Mouse (Mus musculus) midbrain, embryonic 16.5 days (tissue): ENCODE results near the gene Cux1. TPM values are rescaled to one million over a fixed set of nuclear protein-coding genes. Genes with fewer than 3 reads are reported as not detected.

ENCODE experiments used
- ATAC-seq: fragments of 200-750 bp; cut with Nextera tagmentation; 2 replicates; pipeline ENCODE4 v1.8.0; 2017; ENCODE audit warnings: moderate TSS enrichment
- H3K27ac ChIP-seq: fragments of 300-500 bp; sonication (generic); 2 replicates; pipeline ENCODE4 v1.5.1; 2014; ENCODE audit warnings: mild to moderate bottlenecking, low read length, mixed read lengths
- H3K27me3 ChIP-seq: fragments of 300-500 bp; sonication (generic); 2 replicates; pipeline ENCODE4 v1.6.1; 2014; ENCODE audit warnings: low read depth, low read length, mixed read lengths; ENCODE audit not compliant: control insufficient read depth, insufficient read depth
- H3K36me3 ChIP-seq: fragments of 300-500 bp; sonication (generic); 2 replicates; pipeline ENCODE4 v1.6.1; 2014; ENCODE audit warnings: mild to moderate bottlenecking, low read length, moderate library complexity, mixed read lengths; ENCODE audit not compliant: control insufficient read depth, insufficient read depth
- H3K4me1 ChIP-seq: fragments of 300-500 bp; sonication (generic); 2 replicates; pipeline ENCODE4 v1.6.1; 2014; ENCODE audit warnings: mild to moderate bottlenecking, low read length, mixed read lengths; ENCODE audit not compliant: control insufficient read depth, insufficient read depth
- H3K4me2 ChIP-seq: fragments of 300-500 bp; sonication (generic); 2 replicates; pipeline ENCODE4 v1.6.1; 2014; ENCODE audit warnings: mild to moderate bottlenecking, low read length, mixed read lengths
- H3K4me3 ChIP-seq: fragments of 300-500 bp; sonication (generic); 2 replicates; pipeline ENCODE4 v1.5.1; 2014; ENCODE audit warnings: low read depth, mild to moderate bottlenecking, low read length, moderate library complexity, mixed read lengths
- H3K9ac ChIP-seq: fragments of 300-500 bp; sonication (generic); 2 replicates; pipeline ENCODE4 v1.6.1; 2014; ENCODE audit warnings: low read depth, low read length, mixed read lengths
- H3K9me3 ChIP-seq: fragments of 300-500 bp; sonication (generic); replicated peaks from 2 replicates; pipeline ENCODE4 v1.6.1; 2014; ENCODE audit warnings: mild to moderate bottlenecking, low read length, mixed read lengths; ENCODE audit not compliant: control insufficient read depth, poor library complexity, severe bottlenecking
- WGBS: fragments of 180-500 bp; shearing (Covaris S2); extraction: QIAGEN DNeasy Blood & Tissue Kit; methylation state at CpG from one replicate; pipeline ENCODE4 v1.1.7; 2014; 5-methylcytosine and 5-hydroxymethylcytosine counted together
- polyA plus RNA-seq: library from polyadenylated mRNA; unstranded; fragments of >200 nt; fragmentation: Nextera tagmentation; extraction: Ambion mirVana; gene quantifications from 2 replicates; pipeline ENCODE4 v1.2.1, GENCODE M21; 2015

The Cux1 gene
- polyA plus RNA-seq, 1 experiment from 2014 or later: 109 TPM

DNA sequence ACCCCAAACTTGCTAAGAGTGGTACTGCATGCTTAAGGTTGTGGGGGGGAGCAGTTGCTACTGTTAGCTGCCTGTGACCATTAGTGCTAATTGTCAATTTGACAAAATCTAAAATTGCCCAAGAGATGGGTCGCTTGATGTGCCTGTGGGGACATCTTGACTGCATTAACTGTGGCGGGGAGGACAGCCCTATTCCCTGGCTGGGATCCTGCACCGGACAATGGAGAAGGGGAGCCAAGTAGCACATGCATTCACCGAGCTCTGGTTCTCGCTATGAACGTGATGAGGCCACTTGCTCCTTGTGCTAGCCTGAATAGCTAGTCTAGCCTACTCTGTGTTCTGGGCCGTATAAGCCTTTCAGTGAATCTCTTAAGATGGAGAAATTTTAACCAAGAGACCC lies 72.4 kb downstream of the Cux1 start:
- no peak for ATAC-seq
- H3K27me3 ChIP-seq: no peaks in the 10 kb centered on the region
- peaks cover 1% of the 10 kb centered on the region for H3K4me1 ChIP-seq
- WGBS: 74% methylated on average over 7 of the region's 7 CpGs
- H3K27ac ChIP-seq: no peak overlapping the region
- H3K4me2 ChIP-seq: no peak overlapping the region
- no peaks in the 10 kb centered on the region for H3K9me3 ChIP-seq
- no peaks in the 10 kb centered on the region for H3K36me3 ChIP-seq
- no peak overlapping the region for H3K9ac ChIP-seq
- H3K4me3 ChIP-seq: no peak overlapping the region

DNA sequence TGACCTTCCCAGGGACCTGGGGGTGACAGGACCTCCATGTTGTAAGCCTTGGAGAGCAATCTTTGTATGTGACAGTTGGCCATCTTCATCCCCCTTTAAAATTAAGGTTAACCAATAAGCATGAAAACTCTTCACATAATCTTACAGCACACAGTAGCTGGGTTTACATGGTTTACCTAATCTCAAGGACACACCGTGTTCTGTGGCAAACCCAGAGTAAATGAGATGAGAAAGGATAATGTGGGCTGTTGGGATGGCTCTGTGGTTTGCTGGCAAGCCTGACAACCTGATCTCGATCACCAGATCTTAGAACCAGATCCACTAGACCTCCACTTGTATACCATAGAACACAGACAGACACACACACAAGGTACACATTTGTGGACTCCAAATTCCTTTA lies 73.0 kb downstream of the Cux1 start:
- no peak overlapping the region for H3K4me3 ChIP-seq
- no peak overlapping the region for H3K4me2 ChIP-seq
- H3K9ac ChIP-seq: no peak overlapping the region
- no peaks in the 10 kb centered on the region for H3K36me3 ChIP-seq
- no peak overlapping the region for H3K27ac ChIP-seq
- H3K27me3 ChIP-seq: no peaks in the 10 kb centered on the region
- no peaks in the 10 kb centered on the region; the same call in 1 of the 2 replicates for H3K4me1 ChIP-seq
- H3K9me3 ChIP-seq: no peaks in the 10 kb centered on the region
- 90% methylated on average over 2 of the region's 2 CpGs for whole genome bisulfite sequencing
- no peak for ATAC-seq

DNA sequence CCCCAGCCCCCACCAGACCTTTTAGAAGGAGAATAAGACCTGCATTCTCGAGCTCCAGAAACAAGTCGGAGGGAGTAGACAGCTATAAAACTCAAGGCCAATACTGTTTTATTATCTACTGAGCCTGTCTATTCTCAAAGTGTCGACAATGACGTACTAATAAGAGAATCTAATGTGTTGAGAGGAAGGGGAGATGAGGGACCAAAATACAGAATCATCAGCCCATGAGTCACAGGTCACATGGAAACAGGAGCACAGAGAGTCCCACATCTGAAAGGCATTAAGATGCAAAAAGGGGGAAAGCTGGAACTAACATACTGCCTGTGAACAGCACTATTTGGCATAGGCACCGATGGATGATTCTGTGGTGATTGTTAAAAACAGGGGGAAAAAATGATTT lies 77.8 kb downstream of the Cux1 start:
- WGBS: 84% methylated on average over 5 of the region's 5 CpGs
- Histone ChIP-seq H3K4me3 (no peak overlapping the region), H3K36me3 (no peaks in the 10 kb centered on the region)

DNA sequence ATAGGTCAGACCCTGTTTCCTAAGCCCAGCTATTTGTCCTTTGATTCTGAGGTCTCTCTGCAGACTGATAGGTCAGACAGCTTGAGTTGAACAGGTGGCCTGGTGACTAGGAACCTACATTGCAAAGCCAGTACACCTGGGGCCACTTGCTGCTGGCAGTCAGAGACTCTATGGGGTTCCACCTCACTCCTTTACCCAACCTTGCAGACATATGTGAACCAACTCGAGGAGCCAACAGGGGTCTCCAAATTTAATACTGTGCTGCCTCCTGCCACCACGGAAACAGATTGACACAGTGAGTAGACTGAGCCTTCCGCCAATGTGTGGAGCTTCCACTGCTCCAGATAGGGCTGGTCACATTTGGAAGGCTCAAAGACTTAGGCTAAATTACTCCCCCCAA lies 78.6 kb downstream of the Cux1 start:
- Histone ChIP-seq H3K27ac (no peak overlapping the region), H3K4me1 (peaks cover 4% of the 10 kb centered on the region), H3K4me3 (no peak overlapping the region), H3K36me3 (0 out of 2 replicates have a peak, but pooled peaks cover 2% of the 10 kb centered on the region), H3K27me3 (no peaks in the 10 kb centered on the region), H3K9ac (no peak overlapping the region), H3K9me3 (no peaks in the 10 kb centered on the region), H3K4me2 (no peak overlapping the region)
- no peak for ATAC-seq
- WGBS: 83% methylated on average over 3 of the region's 3 CpGs

More for the DNA sequence above, 77.8 kb downstream of the Cux1 start:
- H3K27me3 ChIP-seq: no peaks in the 10 kb centered on the region
- H3K9ac ChIP-seq: no peak overlapping the region
- H3K4me2 ChIP-seq: no peak overlapping the region
- no peak for ATAC-seq
- peaks cover 4% of the 10 kb centered on the region for H3K4me1 ChIP-seq
- no peaks in the 10 kb centered on the region for H3K9me3 ChIP-seq
- no peak overlapping the region for H3K27ac ChIP-seq

DNA sequence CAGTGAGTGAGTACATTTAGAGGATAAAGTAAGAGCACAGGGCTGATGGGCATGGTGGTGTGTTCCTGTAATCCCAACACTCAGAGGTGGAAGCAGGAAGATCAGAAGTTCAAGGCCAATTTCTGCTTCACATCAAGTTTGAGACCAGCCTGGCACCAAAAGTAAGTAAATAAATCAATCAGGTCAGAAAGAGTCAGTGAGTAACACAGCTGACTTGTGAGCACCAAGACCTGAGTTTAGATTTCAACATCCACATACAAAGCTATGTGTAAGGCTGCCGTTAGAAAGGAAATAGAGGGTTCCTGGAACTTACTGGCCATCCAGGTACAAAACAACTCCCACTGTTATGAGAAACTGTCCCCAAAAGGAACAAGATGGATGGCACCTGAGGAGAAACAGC lies 79.1 kb downstream of the Cux1 start:
- H3K36me3 ChIP-seq: 0 out of 2 replicates have a peak, but pooled peaks cover 2% of the 10 kb centered on the region
- no peak overlapping the region for H3K4me2 ChIP-seq
- no peak overlapping the region for H3K27ac ChIP-seq
- no peak for ATAC-seq
- H3K9ac ChIP-seq: no peak overlapping the region
- no peaks in the 10 kb centered on the region for H3K27me3 ChIP-seq
- WGBS: 92% methylated on average over 1 of the region's 1 CpGs
- H3K4me1 ChIP-seq: peaks cover 4% of the 10 kb centered on the region
- H3K9me3 ChIP-seq: no peaks in the 10 kb centered on the region
- H3K4me3 ChIP-seq: no peak overlapping the region

DNA sequence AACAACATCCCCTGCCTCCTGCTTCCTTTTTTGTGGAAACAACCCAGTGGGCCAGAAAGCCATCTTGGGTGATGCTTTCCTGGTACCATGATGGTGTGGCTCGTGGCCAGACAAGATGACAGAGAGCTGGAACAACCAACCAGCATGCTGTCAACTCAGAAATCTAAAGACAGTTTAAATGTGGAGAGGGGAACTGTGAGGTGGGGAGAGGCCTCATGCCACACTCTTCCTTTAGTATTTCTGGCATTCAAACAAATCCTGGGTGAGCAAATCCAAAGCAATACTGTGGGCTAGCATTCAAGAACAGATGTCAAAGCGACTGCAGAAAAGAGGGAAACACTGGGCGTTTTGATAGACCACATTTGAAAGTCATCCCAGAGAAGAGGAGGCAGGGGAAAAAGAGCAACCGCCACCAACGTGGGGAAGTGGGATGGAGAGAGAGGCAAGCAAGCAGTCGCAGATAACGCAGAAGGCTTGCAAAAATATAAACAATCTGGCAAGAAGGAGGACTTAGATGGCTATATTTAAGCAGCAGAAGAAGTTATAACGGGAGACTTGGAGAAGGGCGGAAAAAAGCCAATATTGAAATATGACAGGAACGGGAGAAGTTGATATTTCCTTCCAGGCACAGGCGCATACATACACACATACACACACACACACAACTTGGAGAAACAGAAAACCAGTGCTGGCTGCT lies 79.7 kb downstream of the Cux1 start:
- H3K4me3 ChIP-seq: no peak overlapping the region
- peaks cover 4% of the 10 kb centered on the region for H3K4me1 ChIP-seq
- H3K27ac ChIP-seq: no peak overlapping the region
- H3K4me2 ChIP-seq: no peak overlapping the region
- no peaks in the 10 kb centered on the region for H3K9me3 ChIP-seq
- no peaks in the 10 kb centered on the region for H3K27me3 ChIP-seq
- H3K36me3 ChIP-seq: 0 out of 2 replicates have a peak, but pooled peaks cover 2% of the 10 kb centered on the region
- WGBS: 79% methylated on average over 11 of the region's 11 CpGs
- no peak overlapping the region for H3K9ac ChIP-seq
- ATAC-seq: no peak

DNA sequence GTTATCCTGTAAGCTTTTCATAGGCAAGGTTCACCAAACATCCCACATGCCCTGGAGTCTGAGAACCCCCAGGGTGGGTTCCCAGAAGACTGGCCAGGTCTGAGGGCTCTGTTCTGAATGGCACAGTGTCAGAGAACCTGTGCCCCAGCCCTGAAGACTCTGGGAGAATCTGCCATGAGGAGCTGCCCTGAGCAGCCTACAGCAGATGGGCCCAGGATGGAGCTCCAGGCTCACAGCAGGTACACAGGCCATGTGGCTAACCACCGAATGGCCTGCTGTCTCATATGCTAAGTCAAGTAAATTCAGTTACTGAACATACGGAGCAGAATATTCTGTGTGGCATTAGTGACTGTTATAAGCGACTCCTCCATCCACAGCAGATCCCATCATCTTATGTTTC lies 80.9 kb downstream of the Cux1 start:
- Histone ChIP-seq H3K4me1 (peaks cover 4% of the 10 kb centered on the region), H3K27ac (no peak overlapping the region), H3K9me3 (no peaks in the 10 kb centered on the region), H3K4me3 (no peak overlapping the region), H3K36me3 (0 out of 2 replicates have a peak, but pooled peaks cover 2% of the 10 kb centered on the region), H3K9ac (no peak overlapping the region), H3K27me3 (no peaks in the 10 kb centered on the region), H3K4me2 (no peak overlapping the region)
- WGBS: 72% methylated on average over 3 of the region's 3 CpGs
- ATAC-seq: no peak

DNA sequence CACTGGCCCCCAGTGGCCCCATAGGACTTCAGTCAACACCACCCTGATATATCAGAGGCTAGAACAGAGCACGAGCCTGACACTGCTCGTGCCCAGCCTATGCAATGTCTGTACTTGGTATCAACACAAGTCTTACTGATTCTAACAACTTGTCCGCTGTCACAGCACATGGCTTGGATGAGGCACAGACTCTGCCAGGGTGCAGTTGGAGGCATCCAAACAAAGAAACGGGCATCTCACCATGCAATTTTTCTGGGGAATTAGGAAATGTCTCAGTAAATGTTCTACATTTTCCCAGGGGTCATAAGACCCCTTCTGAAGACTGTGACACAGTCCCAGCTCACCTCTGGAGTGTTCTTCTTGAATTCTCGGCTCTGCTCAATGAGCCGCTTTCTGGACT lies 81.9 kb downstream of the Cux1 start:
- H3K27me3 ChIP-seq: no peaks in the 10 kb centered on the region
- no peak overlapping the region for H3K4me2 ChIP-seq
- WGBS: 97% methylated on average over 6 of the region's 6 CpGs
- no peaks in the 10 kb centered on the region for H3K9me3 ChIP-seq
- no peak for ATAC-seq
- no peak overlapping the region for H3K4me3 ChIP-seq
- H3K9ac ChIP-seq: no peak overlapping the region
- no peak overlapping the region for H3K27ac ChIP-seq
- H3K36me3 ChIP-seq: 0 out of 2 replicates have a peak, but pooled peaks cover 2% of the 10 kb centered on the region
- peaks cover 4% of the 10 kb centered on the region for H3K4me1 ChIP-seq

DNA sequence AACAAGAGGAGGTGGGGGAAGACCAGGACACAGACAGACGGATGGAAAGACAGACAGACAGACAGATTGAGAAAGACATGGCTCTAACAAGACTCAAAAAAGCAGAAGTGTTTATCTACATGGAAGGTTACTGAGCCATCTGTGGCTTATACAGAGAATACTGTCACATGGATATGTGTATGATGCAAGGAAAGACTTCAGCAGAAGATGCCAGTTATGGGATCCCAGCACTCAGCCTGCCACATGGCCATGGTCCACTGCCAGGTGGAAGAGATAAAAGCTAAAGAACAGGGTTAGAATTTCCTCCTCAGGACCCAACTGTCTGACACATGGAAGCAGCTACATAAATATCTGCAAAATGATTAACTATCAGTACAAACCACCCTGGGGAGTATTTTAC lies 84.9 kb downstream of the Cux1 start:
- no peak overlapping the region for H3K9ac ChIP-seq
- peaks cover under 1% of the 10 kb centered on the region; the same call in 1 of the 2 replicates for H3K4me1 ChIP-seq
- no peak overlapping the region for H3K4me2 ChIP-seq
- 96% methylated on average over 1 of the region's 1 CpGs for WGBS
- H3K36me3 ChIP-seq: 0 out of 2 replicates have a peak, but pooled peaks cover 2% of the 10 kb centered on the region
- ATAC-seq: no peak
- no peaks in the 10 kb centered on the region for H3K27me3 ChIP-seq
- no peaks in the 10 kb centered on the region for H3K9me3 ChIP-seq
- no peak overlapping the region for H3K27ac ChIP-seq
- no peak overlapping the region for H3K4me3 ChIP-seq
